Mouse (Mus musculus) lung, embryonic 15.5 days (tissue): Measurements from ENCODE around the gene Tpm4. TPM values are rescaled to one million over a fixed set of nuclear protein-coding genes. Genes with fewer than 3 reads are reported as not detected.

ENCODE experiments used
- ATAC-seq: fragments of 200-750 bp; cut with Nextera tagmentation; 2 replicates; pipeline ENCODE4 v1.8.0; 2017; ENCODE audit warnings: moderate number of reproducible peaks, borderline replicate concordance; ENCODE audit not compliant: low FRiP score, low TSS enrichment; ENCODE audit errors: extremely low read depth
- H3K27ac ChIP-seq: fragments of 300-500 bp; sonication (generic); 2 replicates; pipeline ENCODE4 v1.5.1; 2015; ENCODE audit warnings: moderate library complexity, mild to moderate bottlenecking, inconsistent platforms
- H3K27me3 ChIP-seq: fragments of 300-500 bp; sonication (generic); 2 replicates; pipeline ENCODE4 v1.6.1; 2015; ENCODE audit warnings: inconsistent platforms
- H3K36me3 ChIP-seq: fragments of 300-500 bp; sonication (generic); 2 replicates; pipeline ENCODE4 v1.6.1; 2015; ENCODE audit warnings: inconsistent platforms
- H3K4me1 ChIP-seq: fragments of 300-500 bp; sonication (generic); 2 replicates; pipeline ENCODE4 v1.6.1; 2015; ENCODE audit warnings: inconsistent platforms
- H3K4me2 ChIP-seq: fragments of 300-500 bp; sonication (generic); 2 replicates; pipeline ENCODE4 v1.6.1; 2015; ENCODE audit warnings: inconsistent platforms, mild to moderate bottlenecking, moderate library complexity
- H3K4me3 ChIP-seq: fragments of 300-500 bp; sonication (generic); 2 replicates; pipeline ENCODE4 v1.5.1; 2015; ENCODE audit warnings: mild to moderate bottlenecking, inconsistent platforms
- H3K9ac ChIP-seq: fragments of 300-500 bp; sonication (generic); 2 replicates; pipeline ENCODE4 v1.6.1; 2015; ENCODE audit warnings: inconsistent platforms
- H3K9me3 ChIP-seq: fragments of 300-500 bp; sonication (generic); 2 replicates; pipeline ENCODE4 v1.6.1; 2016; ENCODE audit warnings: inconsistent platforms
- WGBS: fragments of 180-500 bp; shearing (Covaris S2); methylation state at CpG from one replicate; pipeline ENCODE4 v1.1.7; 2015; 5-methylcytosine and 5-hydroxymethylcytosine counted together
- polyA plus RNA-seq: library from polyadenylated mRNA; unstranded; fragments of >200 nt; fragmentation: Nextera tagmentation; extraction: Ambion mirVana; gene quantifications from 2 replicates; pipeline ENCODE4 v1.2.1, GENCODE M21; 2015

The Tpm4 gene
- polyA plus RNA-seq, 1 experiment from 2014 or later, result 923 TPM

DNA sequence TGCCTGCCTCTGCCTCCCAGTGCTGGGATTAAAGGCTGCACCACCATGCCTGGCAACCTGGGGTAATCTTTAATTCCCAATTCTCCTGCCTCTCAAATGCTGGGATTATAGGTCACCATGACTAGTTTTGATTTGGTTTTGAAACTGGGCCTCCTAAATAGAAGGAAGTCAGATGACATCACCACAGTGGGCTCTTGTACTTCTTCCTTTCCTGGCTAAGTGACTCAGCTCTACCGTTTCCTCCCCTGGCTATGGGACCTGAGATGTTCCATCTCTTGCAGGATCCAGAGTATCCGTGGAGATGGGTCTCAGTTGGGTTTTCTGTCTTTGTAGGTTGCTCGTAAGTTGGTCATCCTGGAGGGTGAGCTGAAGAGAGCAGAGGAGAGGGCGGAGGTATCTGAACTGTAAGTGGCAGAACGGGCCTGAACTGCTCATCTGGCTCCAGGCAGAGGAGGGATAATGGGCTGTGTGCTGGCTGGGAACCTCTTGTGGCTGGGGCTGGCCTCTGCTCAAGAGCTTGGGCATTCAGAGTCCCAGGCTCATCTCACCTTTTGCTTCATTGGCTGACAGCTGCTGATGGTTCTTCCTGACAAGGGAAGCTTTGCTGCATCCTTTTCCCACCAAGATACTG, 9.7 kb downstream of the Tpm4 start:
- Histone ChIP-seq H3K4me3 (no peak overlapping the region), H3K4me1 (no peaks in the 10 kb centered on the region), H3K9ac (no peak overlapping the region), H3K9me3 (no peaks in the 10 kb centered on the region), H3K27me3 (no peaks in the 10 kb centered on the region), H3K4me2 (no peak overlapping the region), H3K27ac (no peak overlapping the region), H3K36me3 (peaks cover 94% of the 10 kb centered on the region)
- 84% methylated on average over 5 of the region's 5 CpGs for WGBS
- no peak for ATAC-seq

DNA sequence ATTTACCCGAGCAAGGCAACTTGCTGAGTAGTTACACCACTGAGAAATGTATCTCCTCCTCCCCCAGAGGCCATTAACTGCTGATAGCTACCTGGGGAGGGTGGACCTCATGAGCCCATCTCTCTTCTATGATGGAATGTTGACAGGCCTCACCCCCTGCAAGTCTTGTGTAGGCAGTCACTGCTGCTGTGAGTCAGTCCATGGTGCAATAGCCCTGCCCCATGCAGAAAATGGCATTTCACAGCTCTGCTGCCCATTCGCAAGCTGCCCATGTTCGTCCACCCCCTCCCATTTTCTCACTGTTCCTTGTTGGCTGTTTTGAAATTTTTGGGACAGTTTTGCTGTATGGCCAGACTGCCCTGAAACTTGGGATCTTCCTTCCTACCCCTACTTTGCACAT, 10.7 kb downstream of the Tpm4 start:
- H3K27me3 ChIP-seq, result no peaks in the 10 kb centered on the region
- peaks cover 94% of the 10 kb centered on the region for H3K36me3 ChIP-seq
- no peaks in the 10 kb centered on the region for H3K9me3 ChIP-seq
- ATAC-seq, result no peak; the same call in 1 of the 2 replicates
- no peak overlapping the region for H3K4me3 ChIP-seq
- H3K4me2 ChIP-seq, result no peak overlapping the region
- H3K4me1 ChIP-seq, result no peaks in the 10 kb centered on the region
- H3K27ac ChIP-seq, result no peak overlapping the region
- WGBS, result 83% methylated on average over 3 of the region's 3 CpGs
- H3K9ac ChIP-seq, result no peak overlapping the region

DNA sequence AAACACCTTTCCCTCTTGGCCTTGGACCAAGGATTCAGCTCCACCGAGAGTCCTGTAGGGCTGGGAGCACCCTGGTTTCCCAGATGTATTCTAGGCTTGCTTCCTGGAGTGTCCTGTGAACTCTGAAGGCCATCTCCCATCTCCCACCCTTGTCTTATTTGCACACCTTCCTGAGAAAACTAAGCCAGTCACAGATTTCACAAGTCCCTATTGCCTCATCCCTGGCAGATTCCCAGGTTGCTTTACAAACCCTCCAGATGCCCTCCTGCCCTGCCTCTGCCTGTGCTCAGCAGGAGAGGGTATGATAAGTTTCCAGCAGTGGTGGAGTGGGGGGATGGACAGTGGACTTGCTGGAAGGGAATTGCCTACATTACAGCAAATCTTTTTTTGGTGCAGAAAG, 11.3 kb downstream of the Tpm4 start:
- Histone ChIP-seq H3K27ac (no peak overlapping the region), H3K4me2 (no peak overlapping the region), H3K4me3 (no peak overlapping the region), H3K9me3 (no peaks in the 10 kb centered on the region), H3K9ac (no peak overlapping the region), H3K27me3 (no peaks in the 10 kb centered on the region), H3K36me3 (peaks cover 95% of the 10 kb centered on the region), H3K4me1 (no peaks in the 10 kb centered on the region)
- 62% methylated on average over 1 of the region's 1 CpGs for WGBS
- ATAC-seq, result no peak

DNA sequence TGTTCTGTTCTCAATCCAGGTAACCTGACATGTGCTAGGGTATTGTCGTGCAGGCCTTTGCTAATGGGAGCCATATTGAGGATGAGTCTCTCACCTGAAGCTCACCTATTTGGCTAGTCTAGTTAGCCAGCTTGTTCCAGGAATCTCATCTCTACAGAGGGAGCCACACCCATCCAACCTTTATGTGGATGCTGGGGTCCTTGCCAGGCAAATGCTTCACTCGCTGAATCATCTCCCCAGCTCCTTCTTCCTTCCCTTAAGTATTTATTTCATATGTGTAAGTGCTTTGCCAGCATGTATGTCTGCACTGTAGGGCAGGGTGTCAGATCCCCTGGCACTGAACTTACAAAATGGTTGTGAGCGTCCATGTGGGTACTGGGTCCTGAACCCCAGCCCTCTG, 11.8 kb downstream of the Tpm4 start:
- no peak overlapping the region for H3K4me2 ChIP-seq
- no peak overlapping the region for H3K9ac ChIP-seq
- H3K9me3 ChIP-seq, result no peaks in the 10 kb centered on the region
- no peak overlapping the region for H3K27ac ChIP-seq
- WGBS, result 81% methylated on average over 3 of the region's 3 CpGs
- peaks cover 95% of the 10 kb centered on the region for H3K36me3 ChIP-seq
- no peaks in the 10 kb centered on the region for H3K4me1 ChIP-seq
- no peak for ATAC-seq
- H3K4me3 ChIP-seq, result no peak overlapping the region
- no peaks in the 10 kb centered on the region for H3K27me3 ChIP-seq

DNA sequence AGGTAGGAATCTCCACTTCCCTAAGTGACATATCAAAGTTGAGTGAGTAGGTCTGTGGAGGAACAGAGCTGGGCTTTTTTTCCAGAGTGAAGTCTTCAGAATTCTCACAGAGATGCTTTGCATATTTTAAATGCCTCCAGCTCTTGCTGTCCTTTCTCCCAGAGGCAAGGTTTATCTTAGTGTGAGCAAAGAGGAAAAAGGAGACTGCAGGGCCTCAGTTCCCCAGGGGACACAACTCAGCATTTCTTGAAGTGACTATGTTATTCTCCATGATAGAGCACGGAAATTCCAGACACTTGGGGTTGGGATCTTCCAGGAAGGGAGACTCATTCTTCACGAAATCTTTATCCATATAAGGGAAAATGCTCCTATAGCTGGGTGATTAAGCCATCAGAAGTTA, 12.5 kb downstream of the Tpm4 start:
- Histone ChIP-seq H3K4me3 (no peak overlapping the region), H3K27me3 (no peaks in the 10 kb centered on the region), H3K4me1 (no peaks in the 10 kb centered on the region), H3K4me2 (no peak overlapping the region), H3K9me3 (no peaks in the 10 kb centered on the region), H3K9ac (no peak overlapping the region), H3K27ac (no peak overlapping the region), H3K36me3 (peaks cover 95% of the 10 kb centered on the region)
- no peak for ATAC-seq
- WGBS, result 54% methylated on average over 2 of the region's 2 CpGs

DNA sequence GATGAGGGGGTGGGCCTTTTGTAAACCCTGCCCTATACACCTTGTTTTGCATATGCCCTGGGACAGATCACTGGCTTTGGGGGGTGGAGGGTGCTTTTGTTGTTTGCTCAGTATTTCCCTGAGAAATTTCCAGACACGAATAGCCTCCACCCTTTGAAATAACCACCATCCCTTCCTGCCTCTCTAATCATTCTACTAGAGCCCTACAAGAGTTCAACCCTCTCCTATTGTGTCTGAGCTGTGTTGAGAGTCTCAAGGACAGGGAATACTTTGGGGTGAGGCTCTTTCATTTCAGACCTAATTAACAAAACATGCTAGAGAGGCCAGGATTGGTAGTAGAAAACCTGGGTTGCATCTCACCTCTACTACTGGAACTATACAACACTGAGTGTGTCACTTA, 14.3 kb downstream of the Tpm4 start:
- Histone ChIP-seq H3K27ac (no peak overlapping the region), H3K27me3 (no peaks in the 10 kb centered on the region), H3K4me3 (no peak overlapping the region), H3K9ac (no peak overlapping the region), H3K4me1 (no peaks in the 10 kb centered on the region), H3K4me2 (no peak overlapping the region), H3K9me3 (no peaks in the 10 kb centered on the region), H3K36me3 (peaks cover 89% of the 10 kb centered on the region)
- 83% methylated on average over 1 of the region's 1 CpGs for WGBS
- no peak for ATAC-seq

DNA sequence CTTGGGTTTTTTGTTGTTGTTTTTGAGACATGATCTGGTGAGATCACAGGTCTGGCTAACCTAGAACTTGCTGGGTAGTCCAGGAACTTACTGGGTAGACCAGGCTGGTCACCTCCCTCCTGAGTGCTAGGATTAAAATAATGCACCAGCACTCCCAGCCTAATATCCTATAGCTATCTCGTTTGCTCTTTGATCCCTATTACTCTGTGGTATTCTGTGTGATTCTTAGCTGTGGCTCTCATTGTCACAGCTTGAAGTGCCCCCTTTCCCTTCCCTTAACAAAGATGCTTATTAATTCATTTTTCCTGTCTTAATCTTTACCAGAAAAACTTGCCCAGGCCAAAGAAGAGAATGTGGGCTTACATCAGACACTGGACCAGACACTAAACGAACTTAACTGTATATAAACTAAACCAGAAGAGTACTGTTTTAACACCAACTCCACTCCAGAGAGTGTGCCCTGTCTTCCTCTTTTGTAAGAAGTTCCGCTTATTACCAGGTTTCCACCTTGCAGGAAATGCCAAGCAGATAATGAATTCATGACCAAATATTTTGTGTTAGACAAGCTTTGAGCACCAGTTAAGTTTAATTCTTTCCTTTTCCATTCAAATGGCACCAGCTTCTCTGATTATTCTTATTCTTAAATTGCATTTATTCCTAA, 16.8 kb downstream of the Tpm4 start:
- no peaks in the 10 kb centered on the region for H3K9me3 ChIP-seq
- no peak overlapping the region for H3K9ac ChIP-seq
- ATAC-seq, result no peak
- H3K4me3 ChIP-seq, result no peak overlapping the region
- WGBS, result 77% methylated on average over 3 of the region's 3 CpGs
- no peak overlapping the region for H3K27ac ChIP-seq
- H3K27me3 ChIP-seq, result no peaks in the 10 kb centered on the region
- no peaks in the 10 kb centered on the region for H3K4me1 ChIP-seq
- no peak overlapping the region for H3K4me2 ChIP-seq
- peaks cover 66% of the 10 kb centered on the region for H3K36me3 ChIP-seq

DNA sequence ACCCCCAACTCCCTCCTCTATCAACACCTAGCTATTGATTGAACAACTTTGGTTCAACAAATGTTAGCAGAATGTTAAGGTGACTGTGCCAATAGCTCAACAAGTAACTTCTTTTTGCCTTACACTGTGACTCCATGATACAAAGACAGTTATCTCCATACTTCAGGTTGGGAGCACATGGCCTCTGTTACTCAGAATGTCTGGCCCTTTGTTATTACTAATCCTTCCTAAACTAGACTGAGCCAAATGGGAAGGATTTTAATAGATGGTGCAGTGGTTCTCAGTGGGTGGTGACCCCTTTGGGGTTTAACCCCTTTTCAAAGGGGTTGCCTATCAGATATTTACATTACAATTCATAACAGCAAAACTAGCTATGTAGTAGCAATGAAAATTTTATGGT, 18.6 kb downstream of the Tpm4 start:
- Histone ChIP-seq H3K4me2 (no peak overlapping the region), H3K36me3 (peaks cover 48% of the 10 kb centered on the region), H3K4me3 (no peak overlapping the region), H3K27me3 (no peaks in the 10 kb centered on the region), H3K9me3 (no peaks in the 10 kb centered on the region), H3K9ac (no peak overlapping the region), H3K27ac (no peak overlapping the region), H3K4me1 (no peaks in the 10 kb centered on the region)
- no peak for ATAC-seq

DNA sequence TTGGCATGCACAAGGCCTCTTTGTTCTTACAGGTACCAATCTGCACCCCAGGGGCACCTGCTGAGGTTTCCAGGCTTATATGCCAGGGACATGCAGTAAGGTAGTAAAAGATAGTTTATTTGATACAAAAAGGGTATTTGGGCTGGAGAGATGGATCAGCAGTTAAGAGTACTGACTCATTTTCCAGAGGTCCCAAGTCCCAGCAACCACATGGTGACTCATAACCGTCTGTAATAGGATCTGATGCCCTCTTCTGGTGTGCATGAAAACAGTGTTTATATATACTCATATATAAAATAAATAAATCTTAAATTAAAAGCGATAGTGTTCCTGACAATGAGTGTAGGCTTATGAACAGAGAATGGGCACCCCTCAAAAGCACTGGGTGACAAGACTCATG, 23.3 kb downstream of the Tpm4 start:
- 67% methylated on average over 2 of the region's 2 CpGs for WGBS
- H3K4me3 ChIP-seq, result no peak overlapping the region
- H3K27ac ChIP-seq, result no peak overlapping the region
- no peak for ATAC-seq
- peaks cover 8% of the 10 kb centered on the region for H3K36me3 ChIP-seq
- H3K4me2 ChIP-seq, result no peak overlapping the region
- no peak overlapping the region for H3K9ac ChIP-seq
- H3K4me1 ChIP-seq, result peaks cover 24% of the 10 kb centered on the region
- no peaks in the 10 kb centered on the region for H3K27me3 ChIP-seq
- no peaks in the 10 kb centered on the region for H3K9me3 ChIP-seq

DNA sequence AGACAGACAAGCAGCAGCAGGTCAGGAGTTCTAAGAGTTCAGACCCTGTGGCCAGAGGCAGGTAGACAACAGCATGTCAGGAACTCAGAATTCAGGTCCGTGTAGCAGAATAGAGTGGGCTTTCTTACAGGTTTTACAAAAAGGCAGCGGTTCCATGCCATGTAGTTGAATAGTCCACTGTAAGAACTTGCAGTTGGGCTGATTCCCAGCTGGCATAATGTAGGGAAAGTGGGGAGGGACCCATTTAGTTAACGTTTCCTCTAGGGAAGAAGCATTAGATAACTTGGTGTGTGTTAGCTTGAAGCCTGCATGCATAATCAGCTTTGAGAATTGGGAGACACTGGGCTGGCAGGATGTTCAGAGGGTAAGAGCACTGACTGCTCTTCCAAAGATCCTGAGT, 24.0 kb downstream of the Tpm4 start:
- Histone ChIP-seq H3K4me2 (no peak overlapping the region), H3K4me1 (peaks cover 24% of the 10 kb centered on the region), H3K4me3 (no peak overlapping the region), H3K36me3 (peaks cover 1% of the 10 kb centered on the region), H3K9me3 (no peaks in the 10 kb centered on the region), H3K27ac (no peak overlapping the region), H3K27me3 (no peaks in the 10 kb centered on the region), H3K9ac (no peak overlapping the region)
- 70% methylated on average over 3 of the region's 3 CpGs for WGBS
- no peak for ATAC-seq

DNA sequence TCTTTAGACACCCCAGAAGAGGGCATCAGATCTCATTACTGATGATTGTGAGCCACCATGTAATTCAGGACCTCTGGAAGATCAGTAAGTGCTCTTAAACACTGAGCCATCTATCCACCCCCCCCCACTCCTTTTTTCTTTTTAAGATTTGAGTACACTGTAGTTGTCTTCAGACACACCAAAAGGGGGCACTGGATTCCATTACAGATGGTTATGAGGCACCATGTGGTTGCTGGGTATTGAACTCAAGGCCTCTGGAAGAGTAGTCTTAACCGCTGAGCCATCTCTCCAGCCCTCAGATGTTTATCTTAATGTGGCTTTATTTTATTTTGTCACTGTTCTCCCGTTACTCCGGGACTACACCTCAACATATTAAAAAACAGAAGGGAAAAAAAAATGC, 25.2 kb downstream of the Tpm4 start:
- Histone ChIP-seq H3K9me3 (no peaks in the 10 kb centered on the region), H3K36me3 (peaks cover 4% of the 10 kb centered on the region; the same call in 1 of the 2 replicates), H3K9ac (no peak overlapping the region), H3K4me2 (peak overlapping the region; percentile 74), H3K4me1 (peaks cover 24% of the 10 kb centered on the region), H3K27me3 (no peaks in the 10 kb centered on the region), H3K4me3 (peak overlapping the region; percentile 79), H3K27ac (0 out of 2 replicates have a peak overlapping the region, but pooled peaks have one; percentile 71)
- ATAC-seq, result no peak
- WGBS, result 58% methylated on average over 3 of the region's 3 CpGs

DNA sequence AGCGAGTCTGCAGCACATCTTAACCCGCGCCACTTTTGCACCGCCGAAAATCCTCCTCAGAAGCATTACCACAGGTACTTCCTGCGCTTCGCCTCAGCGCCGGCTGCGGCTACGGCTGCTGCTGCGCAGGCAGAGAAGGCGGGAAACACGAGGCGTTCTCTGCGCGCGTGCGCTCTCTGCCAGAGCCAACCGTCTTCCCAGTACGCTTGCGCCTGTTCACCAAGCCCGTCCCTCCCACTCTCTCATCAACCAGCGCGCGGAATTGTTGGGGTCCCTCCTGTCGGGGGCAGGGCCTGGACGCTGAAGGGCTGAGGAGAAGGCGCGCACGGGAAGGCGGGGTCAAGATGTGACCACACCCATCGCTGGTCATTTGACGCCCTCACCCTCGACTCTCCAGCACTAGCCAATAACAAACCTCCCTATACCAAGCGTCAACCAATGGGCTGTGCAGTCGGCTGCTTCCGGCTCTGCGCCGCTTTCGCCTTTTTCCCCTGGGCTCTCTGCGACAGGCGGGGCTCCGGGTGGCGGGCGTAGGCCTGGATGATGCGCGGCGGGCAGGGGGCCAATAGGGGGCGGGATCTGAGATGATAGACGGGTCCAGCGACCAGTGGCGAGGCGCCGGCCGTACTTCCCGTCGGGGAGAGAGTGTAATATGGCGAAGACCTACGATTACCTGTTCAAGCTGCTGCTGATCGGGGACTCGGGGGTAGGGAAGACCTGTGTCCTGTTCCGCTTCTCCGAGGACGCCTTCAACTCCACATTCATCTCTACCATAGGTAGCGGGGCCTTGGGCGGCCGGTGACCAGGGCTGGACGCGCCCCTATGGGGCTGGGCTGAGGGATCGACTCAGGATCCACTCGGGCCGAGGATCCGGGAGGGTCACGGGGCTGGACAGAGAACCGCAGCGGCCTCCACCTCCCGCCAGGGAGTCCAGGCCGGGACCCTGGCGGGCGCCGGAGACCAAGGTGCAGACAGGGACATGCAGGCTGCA, 26.2 kb downstream of the Tpm4 start, which contains the start of gene Rab8a:
Rab8a (plus strand) TSS at position 494 of the 991 bp plus-strand sequence.
- H3K27ac ChIP-seq, result peak within 1 kb of the TSS; percentile 78
- H3K9me3 ChIP-seq, result no peaks in the 10 kb centered on the region
- peak within 1 kb of the TSS; percentile 74 for H3K4me2 ChIP-seq
- under 1% methylated on average over 82 of the region's 82 CpGs for WGBS
- no peaks in the 10 kb centered on the region for H3K27me3 ChIP-seq
- peaks cover 24% of the 10 kb centered on the region for H3K4me1 ChIP-seq
- peak within 1 kb of the TSS; percentile 92 for H3K9ac ChIP-seq
- peak; percentile 99 for ATAC-seq
- peaks cover 4% of the 10 kb centered on the region; the same call in 1 of the 2 replicates for H3K36me3 ChIP-seq
- peak within 1 kb of the TSS; percentile 79 for H3K4me3 ChIP-seq
